Mouse (Mus musculus): ENCODE results near the gene Ttc25.

GRCm38 (mm10) chr11:100598074-100598473 is 52.7 kb downstream of the Ttc25 start:
- TF ChIP-seq GATA1 (IDR thresholded peaks at IDR 0.05; ENCODE audit: low read length) (no peak), TAL1 (IDR thresholded peaks at IDR 0.05; ENCODE audit: low read length) (no peak)

Measured in erythroblast, embryonic 14.5 days (primary cell).